Mouse (Mus musculus) heart, embryonic 14.5 days (tissue): ENCODE measurements at regions not wholly inside any gene's neighbourhood (a gene's known extent, or its start where the extent isn't known, plus 50 kb on each side); places are given as distances from the start of the nearest gene placed in this dataset.

ENCODE experiments used
- ATAC-seq: fragments of 200-750 bp; cut with Nextera tagmentation; 2 replicates; pipeline ENCODE4 v1.8.0; 2017; ENCODE audit warnings: low read depth, moderate TSS enrichment; ENCODE audit not compliant: insufficient number of reproducible peaks, insufficient read depth, low FRiP score
- H3K27ac ChIP-seq, 2 experiments: fragments of 200-500 bp in 1 of 2; fragments of 300-500 bp in 1 of 2; sonication (generic) in 1 of 2; replicated peaks in 1 of 2; 2 replicates each; pipeline ENCODE4 v1.5.1; 2012 to 2014; ENCODE audit warnings: low read depth in 2 of 2, low read length in 2 of 2, control low read depth in 1 of 2, mild to moderate bottlenecking in 1 of 2, mixed read lengths in 1 of 2; ENCODE audit not compliant: control insufficient read depth in 1 of 2, insufficient read depth in 1 of 2
- H3K27me3 ChIP-seq: fragments of 300-500 bp; sonication (generic); 2 replicates; pipeline ENCODE4 v1.6.1; 2014; ENCODE audit warnings: mild to moderate bottlenecking, low read length, control low read depth; ENCODE audit not compliant: control insufficient read depth, insufficient read depth
- H3K36me3 ChIP-seq: fragments of 300-500 bp; sonication (generic); 2 replicates; pipeline ENCODE4 v1.6.1; 2014; ENCODE audit warnings: mild to moderate bottlenecking, control low read depth, low read length, mixed read lengths; ENCODE audit not compliant: control insufficient read depth, insufficient read depth
- H3K4me1 ChIP-seq, 2 experiments: fragments of 200-500 bp in 1 of 2; fragments of 300-500 bp in 1 of 2; sonication (generic) in 1 of 2; 2 replicates each; pipeline ENCODE4 v1.6.1; 2012 to 2014; ENCODE audit warnings: low read length in 2 of 2, control low read depth in 1 of 2, mixed read lengths in 1 of 2; ENCODE audit not compliant: control insufficient read depth in 2 of 2, insufficient read depth in 2 of 2
- H3K4me2 ChIP-seq: fragments of 300-500 bp; sonication (generic); 2 replicates; pipeline ENCODE4 v1.6.1; 2014; ENCODE audit warnings: mild to moderate bottlenecking, low read length
- H3K4me3 ChIP-seq, 2 experiments: fragments of 200-500 bp in 1 of 2; fragments of 300-500 bp in 1 of 2; sonication (generic) in 1 of 2; 2 replicates each; pipeline ENCODE4 v1.5.1; 2012 to 2014; ENCODE audit warnings: low read length in 2 of 2, mild to moderate bottlenecking in 2 of 2, control low read depth in 1 of 2, low read depth in 1 of 2, moderate library complexity in 1 of 2; ENCODE audit not compliant: control insufficient read depth in 1 of 2, insufficient read depth in 1 of 2
- H3K9ac ChIP-seq: fragments of 300-500 bp; sonication (generic); 2 replicates; pipeline ENCODE4 v1.6.1; 2014; ENCODE audit warnings: mild to moderate bottlenecking, low read length
- H3K9me3 ChIP-seq: fragments of 300-500 bp; sonication (generic); 2 replicates; pipeline ENCODE4 v1.6.1; 2016; ENCODE audit warnings: low read length, control low read depth; ENCODE audit not compliant: control insufficient read depth
- WGBS: fragments of 180-500 bp; shearing (Covaris S2); extraction: QIAGEN DNeasy Blood & Tissue Kit; methylation state at CpG from one replicate; pipeline ENCODE4 v1.1.7; 2014; 5-methylcytosine and 5-hydroxymethylcytosine counted together

DNA sequence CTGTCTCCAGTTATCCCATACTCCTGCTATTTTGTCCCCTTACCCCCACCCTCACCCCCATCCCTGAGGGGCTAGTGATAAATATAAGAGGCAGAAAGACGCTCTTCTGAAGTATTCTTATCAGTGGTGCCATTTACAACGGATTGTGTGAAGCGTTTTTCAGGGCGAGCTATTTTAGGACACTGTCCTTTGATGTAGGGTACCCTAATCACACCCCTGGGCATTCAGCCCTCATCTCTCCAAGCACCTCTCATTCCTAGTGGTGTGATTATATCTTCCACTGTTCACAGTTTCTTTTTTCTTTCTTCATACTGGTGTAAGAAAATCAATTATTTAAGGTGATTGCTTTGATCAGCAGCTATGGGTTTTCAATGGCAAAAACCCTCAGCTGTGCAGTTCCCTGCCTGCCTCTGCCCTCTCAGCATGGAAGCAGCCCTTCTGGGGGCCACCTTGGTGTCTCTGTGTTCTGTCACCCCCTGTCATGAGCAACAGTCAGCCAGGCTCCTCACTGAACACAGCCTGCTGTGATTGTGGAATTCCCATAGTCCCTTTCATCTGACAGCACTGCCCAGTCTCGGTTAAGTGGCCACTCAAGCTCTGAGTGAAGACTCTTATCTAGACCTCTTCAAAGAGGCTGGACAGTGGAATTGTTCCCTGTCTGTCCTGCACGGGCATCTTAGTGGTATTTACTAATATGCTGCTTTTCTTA lies 196.7 kb upstream of the Id2 start:
- H3K9me3 ChIP-seq, result no peaks in the 10 kb centered on the region
- no peaks in the 10 kb centered on the region for H3K36me3 ChIP-seq
- no peak overlapping the region for H3K9ac ChIP-seq
- no peaks in the 10 kb centered on the region for H3K27me3 ChIP-seq
- ATAC-seq, result peak; percentile 78
- H3K4me2 ChIP-seq, result peak overlapping the region; percentile 42
- no peak overlapping the region for H3K4me3 ChIP-seq
- peaks cover 11 to 35% of the 10 kb centered on the region in 2 experiments for H3K4me1 ChIP-seq
- peak overlapping the region; percentile 59 to 78 for H3K27ac ChIP-seq
- 7% methylated on average over 6 of the region's 6 CpGs for WGBS

DNA sequence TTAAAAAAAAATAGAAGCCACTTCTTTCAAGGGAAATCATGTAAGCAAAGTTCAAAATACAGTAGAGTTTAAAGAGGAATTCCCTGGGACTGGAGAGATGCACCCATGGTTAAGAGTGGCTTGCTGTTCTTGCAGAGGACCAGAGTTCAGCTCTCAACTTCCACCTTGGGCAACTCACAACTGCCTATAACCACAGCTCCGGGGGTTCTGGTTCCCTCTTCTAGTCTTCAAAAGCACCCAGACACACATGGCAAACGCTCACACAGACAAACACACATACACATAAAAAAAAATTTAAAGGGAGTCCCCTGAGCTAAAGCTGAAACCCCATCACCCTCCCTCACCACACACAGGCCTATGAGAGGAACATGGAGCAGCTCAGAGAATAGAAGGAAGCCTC lies 192.4 kb upstream of the Id2 start:
- Histone ChIP-seq H3K9me3 (no peaks in the 10 kb centered on the region), H3K4me3 (no peak overlapping the region), H3K4me1 (peaks cover 9 to 17% of the 10 kb centered on the region in 2 experiments), H3K4me2 (no peak overlapping the region), H3K9ac (no peak overlapping the region), H3K27me3 (no peaks in the 10 kb centered on the region), H3K27ac (no peak overlapping the region), H3K36me3 (no peaks in the 10 kb centered on the region)
- ATAC-seq, result no peak
- WGBS, result 91% methylated on average over 2 of the region's 2 CpGs

DNA sequence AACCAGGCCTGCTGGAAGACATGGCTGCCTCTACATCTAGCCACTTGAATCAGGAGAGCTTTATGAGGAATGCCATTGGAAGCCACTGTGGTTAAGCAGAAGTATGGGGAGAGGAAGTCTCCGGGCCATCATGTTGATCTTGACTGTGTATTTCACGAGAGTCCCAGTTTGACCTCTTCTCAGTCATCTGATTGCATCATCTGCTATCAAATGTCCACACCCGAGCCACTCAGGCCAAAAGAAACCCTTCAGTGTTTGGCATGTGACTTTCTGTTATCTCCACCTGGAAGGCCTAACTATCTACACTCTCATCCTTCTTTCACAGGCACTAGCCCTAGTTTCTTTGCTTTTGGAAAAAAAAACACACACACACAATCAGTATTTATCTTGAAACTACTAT lies 186.9 kb upstream of the Id2 start:
- H3K36me3 ChIP-seq, result no peaks in the 10 kb centered on the region
- WGBS, result 44% methylated on average over 3 of the region's 3 CpGs
- H3K4me3 ChIP-seq, result no peak overlapping the region
- no peak overlapping the region for H3K9ac ChIP-seq
- H3K4me1 ChIP-seq, result no peaks in the 10 kb centered on the region
- no peak for ATAC-seq
- H3K4me2 ChIP-seq, result no peak overlapping the region
- H3K9me3 ChIP-seq, result no peaks in the 10 kb centered on the region
- H3K27ac ChIP-seq, result no peak overlapping the region
- H3K27me3 ChIP-seq, result no peaks in the 10 kb centered on the region

DNA sequence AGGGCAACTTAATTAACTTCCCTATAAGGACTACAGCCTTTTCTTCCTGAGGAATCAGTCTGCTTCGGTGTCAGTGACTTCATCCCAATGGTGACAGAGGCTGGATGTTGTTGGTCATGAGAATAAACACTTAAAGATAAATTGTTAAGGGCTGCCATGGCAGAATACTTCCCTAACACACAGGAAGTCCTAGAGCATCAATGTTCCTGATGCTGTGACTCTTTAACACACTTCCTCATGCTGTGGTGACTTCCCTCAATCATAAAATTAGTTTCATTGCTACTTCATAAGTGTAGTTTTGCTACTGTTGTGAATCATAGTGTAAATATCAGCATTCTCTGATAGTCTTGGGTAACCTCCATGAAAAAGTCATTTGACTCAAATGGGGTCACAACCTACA lies 184.5 kb upstream of the Id2 start:
- H3K27ac ChIP-seq, result no peak overlapping the region
- no peaks in the 10 kb centered on the region for H3K4me1 ChIP-seq
- WGBS, result 68% methylated on average over 1 of the region's 1 CpGs
- no peak for ATAC-seq
- H3K4me3 ChIP-seq, result no peak overlapping the region
- no peak overlapping the region for H3K9ac ChIP-seq
- H3K9me3 ChIP-seq, result no peaks in the 10 kb centered on the region
- H3K36me3 ChIP-seq, result no peaks in the 10 kb centered on the region
- H3K27me3 ChIP-seq, result no peaks in the 10 kb centered on the region
- H3K4me2 ChIP-seq, result no peak overlapping the region

DNA sequence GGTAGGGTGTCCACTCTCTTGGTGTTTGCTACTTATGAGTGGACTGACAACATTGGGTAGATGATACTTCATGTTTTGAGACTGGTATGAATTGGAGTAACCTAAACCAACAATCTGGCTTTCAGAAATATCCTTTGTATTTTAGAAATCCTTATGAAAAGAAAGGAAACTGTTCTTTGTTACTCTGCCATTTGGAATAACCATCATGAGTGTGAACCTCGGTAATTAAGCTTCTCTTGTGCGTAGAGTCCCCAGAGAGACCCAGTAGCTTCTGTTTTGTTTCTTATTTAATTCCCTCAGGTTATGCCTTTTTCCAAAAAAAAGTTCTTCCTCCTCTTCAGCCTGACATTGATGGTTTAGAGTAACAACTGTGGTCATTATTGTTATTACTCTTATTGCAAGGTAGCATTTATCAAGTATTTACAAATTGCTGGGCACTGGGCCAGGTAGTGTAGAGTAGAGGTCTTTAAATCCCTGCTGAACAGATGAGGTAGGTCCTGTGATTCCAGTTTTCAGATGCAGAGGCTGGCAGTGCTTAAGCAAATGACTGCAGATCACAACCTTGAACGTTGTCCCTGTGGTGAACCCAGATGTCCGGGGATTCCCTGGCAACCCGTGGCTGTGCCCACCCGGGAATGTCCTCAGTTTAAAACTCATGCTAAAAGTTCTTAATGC lies 176.8 kb upstream of the Id2 start:
- Histone ChIP-seq H3K9me3 (peaks cover 4% of the 10 kb centered on the region; the same call in 1 of the 2 replicates), H3K4me3 (no peak overlapping the region), H3K36me3 (no peaks in the 10 kb centered on the region), H3K27me3 (no peaks in the 10 kb centered on the region), H3K27ac (no peak overlapping the region), H3K4me1 (peaks cover 4 to 17% of the 10 kb centered on the region in 2 experiments; a peak in 3 of 4 replicates), H3K4me2 (no peak overlapping the region), H3K9ac (no peak overlapping the region)
- no peak for ATAC-seq
- WGBS, result 66% methylated on average over 6 of the region's 6 CpGs

DNA sequence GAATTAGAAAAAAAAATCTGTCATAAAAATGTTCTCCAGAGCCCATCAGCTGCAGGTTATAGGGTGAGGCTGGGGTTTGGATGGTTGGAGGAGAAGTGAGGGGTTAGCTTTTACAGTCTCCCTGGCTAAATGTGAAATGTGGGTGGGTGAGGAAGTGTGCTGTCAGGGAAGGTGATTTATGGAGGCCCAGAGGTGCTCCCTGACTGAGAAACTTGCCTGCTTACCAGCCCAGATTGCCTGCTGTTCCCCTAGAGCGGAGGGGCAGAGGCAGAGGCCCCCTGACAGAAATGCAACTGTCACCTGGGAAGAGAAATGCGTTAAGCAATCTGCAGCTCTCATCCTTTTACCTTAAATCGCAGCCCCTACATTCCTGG lies 175.8 kb upstream of the Id2 start:
- Histone ChIP-seq H3K4me3 (no peak overlapping the region), H3K4me2 (no peak overlapping the region), H3K9me3 (peaks cover 4% of the 10 kb centered on the region; the same call in 1 of the 2 replicates), H3K36me3 (no peaks in the 10 kb centered on the region), H3K4me1 (peaks cover 6 to 17% of the 10 kb centered on the region in 2 experiments; a peak in 3 of 4 replicates), H3K27me3 (no peaks in the 10 kb centered on the region), H3K9ac (no peak overlapping the region), H3K27ac (no peak overlapping the region)
- no peak for ATAC-seq
- 64% methylated on average over 3 of the region's 3 CpGs for WGBS

DNA sequence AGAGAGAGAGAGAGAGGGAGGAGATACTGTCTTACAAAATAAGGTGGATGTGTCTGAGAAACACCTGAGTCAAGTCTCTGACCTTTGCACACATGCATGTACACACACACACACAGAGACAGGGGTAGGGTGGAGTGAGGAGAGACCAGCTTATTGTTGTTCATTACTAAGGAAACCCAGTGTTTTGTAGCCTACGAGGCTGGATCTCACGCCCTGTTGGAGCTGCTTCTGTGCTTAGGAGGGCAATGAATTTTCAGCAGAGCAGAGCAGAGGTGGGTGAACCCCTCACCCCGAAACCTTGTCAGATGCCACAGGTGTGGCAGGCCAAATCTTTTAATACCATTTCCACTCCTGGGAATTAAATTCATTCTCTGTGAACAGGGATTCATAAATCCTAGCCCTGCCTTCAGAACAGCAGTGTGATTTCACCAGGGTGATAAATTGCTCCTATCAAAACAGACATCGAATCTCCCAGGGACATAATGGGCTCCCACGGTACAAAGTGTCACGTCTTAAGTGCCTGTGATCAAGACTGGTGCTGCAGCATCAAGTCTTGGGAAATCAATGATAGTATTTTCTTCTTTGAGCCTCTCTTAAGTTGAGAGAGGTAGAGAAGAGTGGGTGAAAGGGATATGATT lies 175.3 kb upstream of the Id2 start:
- H3K9ac ChIP-seq, result no peak overlapping the region

More for the DNA sequence above, 175.3 kb upstream of the Id2 start:
- Histone ChIP-seq H3K36me3 (no peaks in the 10 kb centered on the region), H3K4me1 (peaks cover 6 to 17% of the 10 kb centered on the region in 2 experiments; a peak in 3 of 4 replicates), H3K4me2 (no peak overlapping the region), H3K27ac (no peak overlapping the region), H3K4me3 (no peak overlapping the region), H3K9me3 (peaks cover 4% of the 10 kb centered on the region; the same call in 1 of the 2 replicates), H3K27me3 (no peaks in the 10 kb centered on the region)
- 68% methylated on average over 6 of the region's 6 CpGs for WGBS
- ATAC-seq, result no peak
